Mouse (Mus musculus): ENCODE measurements at regions not wholly inside any gene's neighbourhood (a gene's known extent, or its start where the extent isn't known, plus 50 kb on each side); places are given as distances from the start of the nearest gene placed in this dataset.

GRCm38 (mm10) chr15:41920270-41920669 lies 1786.1 kb downstream of the 9330182O14Rik start:
- Histone ChIP-seq H3K27ac (no peak overlapping the region), H3K4me2 (replicated peaks) (no peak overlapping the region), H3K9ac (no peak overlapping the region), H3K4me3 (replicated peaks) (no peak overlapping the region), H3K36me3 (no peaks in the 10 kb centered on the region), H3K4me1 (replicated peaks) (0 out of 2 replicates have a peak, but pooled peaks cover 4% of the 10 kb centered on the region), H3K9me3 (no peaks in the 10 kb centered on the region), H3K27me3 (replicated peaks) (no peaks in the 10 kb centered on the region)
- ATAC-seq, result no peak
- 90% methylated on average over 2 of the region's 2 CpGs for WGBS

- Histone ChIP-seq H3K4me1 (replicated peaks) (no peaks in the 10 kb centered on the region), H3K9ac (no peak overlapping the region), H3K9me3 (0 out of 2 replicates have a peak, but pooled peaks cover 3% of the 10 kb centered on the region), H3K4me2 (replicated peaks) (no peak overlapping the region), H3K27me3 (replicated peaks) (no peaks in the 10 kb centered on the region), H3K27ac (no peak overlapping the region), H3K36me3 (no peaks in the 10 kb centered on the region), H3K4me3 (replicated peaks) (no peak overlapping the region)
- WGBS, result 43% methylated on average over 2 of the region's 2 CpGs
- no peak for ATAC-seq
Measured at GRCm38 (mm10) chr15:41936697-41937096, 1802.5 kb downstream of the 9330182O14Rik start.

- no peaks in the 10 kb centered on the region; the same call in none of the 2 replicates for H3K4me1 ChIP-seq (replicated peaks)
- H3K4me3 ChIP-seq (replicated peaks), result no peak overlapping the region
- no peaks in the 10 kb centered on the region for H3K9me3 ChIP-seq
- WGBS, result 84% methylated on average over 2 of the region's 2 CpGs
- no peaks in the 10 kb centered on the region for H3K36me3 ChIP-seq
- no peaks in the 10 kb centered on the region for H3K27me3 ChIP-seq (replicated peaks)
- no peak overlapping the region for H3K9ac ChIP-seq
- no peak for ATAC-seq
- H3K4me2 ChIP-seq (replicated peaks), result no peak overlapping the region
- H3K27ac ChIP-seq, result no peak overlapping the region
Measured at GRCm38 (mm10) chr15:41945226-41945625, 1811.1 kb downstream of the 9330182O14Rik start.

- no peak overlapping the region for H3K4me3 ChIP-seq (replicated peaks)
- no peak overlapping the region for H3K4me2 ChIP-seq (replicated peaks)
- H3K27ac ChIP-seq, result peak overlapping the region; percentile 57; the same call in 1 of the 2 replicates
- H3K4me1 ChIP-seq (replicated peaks), result no peaks in the 10 kb centered on the region; the same call in none of the 2 replicates
- no peak overlapping the region for H3K9ac ChIP-seq
- H3K27me3 ChIP-seq (replicated peaks), result no peaks in the 10 kb centered on the region
- no peaks in the 10 kb centered on the region for H3K9me3 ChIP-seq
- ATAC-seq, result peak; percentile 84
- H3K36me3 ChIP-seq, result no peaks in the 10 kb centered on the region
Measured at GRCm38 (mm10) chr15:41947888-41948287, 1813.7 kb downstream of the 9330182O14Rik start.

GRCm38 (mm10) chr15:41948347-41949093 lies 1814.4 kb downstream of the 9330182O14Rik start:
- WGBS, result 24% methylated on average over 4 of the region's 4 CpGs
- no peaks in the 10 kb centered on the region for H3K9me3 ChIP-seq
- H3K4me3 ChIP-seq (replicated peaks), result no peak overlapping the region
- H3K27me3 ChIP-seq (replicated peaks), result no peaks in the 10 kb centered on the region
- ATAC-seq, result peak; percentile 79
- H3K9ac ChIP-seq, result no peak overlapping the region
- H3K4me1 ChIP-seq (replicated peaks), result no peaks in the 10 kb centered on the region; the same call in none of the 2 replicates
- H3K4me2 ChIP-seq (replicated peaks), result no peak overlapping the region
- H3K36me3 ChIP-seq, result no peaks in the 10 kb centered on the region
- peak overlapping the region; percentile 42; the same call in 1 of the 2 replicates for H3K27ac ChIP-seq

GRCm38 (mm10) chr15:41949094-41949461 lies 1814.9 kb downstream of the 9330182O14Rik start:
- Histone ChIP-seq H3K9me3 (no peaks in the 10 kb centered on the region), H3K4me2 (replicated peaks) (no peak overlapping the region), H3K27me3 (replicated peaks) (no peaks in the 10 kb centered on the region), H3K9ac (no peak overlapping the region), H3K27ac (no peak overlapping the region), H3K4me3 (replicated peaks) (no peak overlapping the region), H3K4me1 (replicated peaks) (no peaks in the 10 kb centered on the region; the same call in none of the 2 replicates), H3K36me3 (no peaks in the 10 kb centered on the region)
- WGBS, result 68% methylated on average over 6 of the region's 6 CpGs
- ATAC-seq, result peak; percentile 60

- Histone ChIP-seq H3K9me3 (no peaks in the 10 kb centered on the region), H3K9ac (no peak overlapping the region), H3K4me2 (replicated peaks) (no peak overlapping the region), H3K36me3 (no peaks in the 10 kb centered on the region), H3K27me3 (replicated peaks) (no peaks in the 10 kb centered on the region), H3K4me3 (replicated peaks) (no peak overlapping the region), H3K27ac (no peak overlapping the region), H3K4me1 (replicated peaks) (no peaks in the 10 kb centered on the region; the same call in none of the 2 replicates)
- ATAC-seq, result no peak
- WGBS, result 62% methylated on average over 5 of the region's 5 CpGs
Measured at GRCm38 (mm10) chr15:41951276-41951675, 1817.1 kb downstream of the 9330182O14Rik start.

GRCm38 (mm10) chr15:41960597-41960996 lies 1826.4 kb downstream of the 9330182O14Rik start:
- Histone ChIP-seq H3K4me2 (replicated peaks) (no peak overlapping the region), H3K9ac (no peak overlapping the region), H3K27ac (no peak overlapping the region), H3K4me3 (replicated peaks) (no peak overlapping the region), H3K36me3 (no peaks in the 10 kb centered on the region), H3K4me1 (replicated peaks) (no peaks in the 10 kb centered on the region), H3K9me3 (no peaks in the 10 kb centered on the region), H3K27me3 (replicated peaks) (no peaks in the 10 kb centered on the region)
- ATAC-seq, result no peak

GRCm38 (mm10) chr15:41970877-41971276 lies 1836.7 kb downstream of the 9330182O14Rik start:
- H3K4me2 ChIP-seq (replicated peaks), result no peak overlapping the region
- no peaks in the 10 kb centered on the region for H3K36me3 ChIP-seq
- WGBS, result 78% methylated on average over 6 of the region's 6 CpGs
- H3K27me3 ChIP-seq (replicated peaks), result no peaks in the 10 kb centered on the region
- H3K9ac ChIP-seq, result no peak overlapping the region
- ATAC-seq, result no peak
- H3K4me3 ChIP-seq (replicated peaks), result no peak overlapping the region
- no peaks in the 10 kb centered on the region for H3K4me1 ChIP-seq (replicated peaks)
- no peaks in the 10 kb centered on the region for H3K9me3 ChIP-seq
- no peak overlapping the region for H3K27ac ChIP-seq

- Histone ChIP-seq H3K27me3 (replicated peaks) (no peaks in the 10 kb centered on the region), H3K4me1 (replicated peaks) (no peaks in the 10 kb centered on the region), H3K4me2 (replicated peaks) (no peak overlapping the region), H3K36me3 (no peaks in the 10 kb centered on the region), H3K4me3 (replicated peaks) (no peak overlapping the region), H3K9ac (no peak overlapping the region), H3K27ac (no peak overlapping the region), H3K9me3 (no peaks in the 10 kb centered on the region)
- peak; percentile 78 for ATAC-seq
- WGBS, result 3% methylated on average over 8 of the region's 8 CpGs
Measured at GRCm38 (mm10) chr15:41973263-41973662, 1839.1 kb downstream of the 9330182O14Rik start.

GRCm38 (mm10) chr15:41977196-41977595 lies 1843.0 kb downstream of the 9330182O14Rik start:
- H3K9ac ChIP-seq, result no peak overlapping the region
- no peaks in the 10 kb centered on the region for H3K4me1 ChIP-seq (replicated peaks)
- no peak overlapping the region for H3K4me2 ChIP-seq (replicated peaks)
- 91% methylated on average over 2 of the region's 2 CpGs for WGBS
- H3K4me3 ChIP-seq (replicated peaks), result no peak overlapping the region
- H3K36me3 ChIP-seq, result no peaks in the 10 kb centered on the region
- ATAC-seq, result no peak
- H3K27me3 ChIP-seq (replicated peaks), result no peaks in the 10 kb centered on the region
- no peak overlapping the region for H3K27ac ChIP-seq
- H3K9me3 ChIP-seq, result no peaks in the 10 kb centered on the region

GRCm38 (mm10) chr15:41977649-41978231 lies 1843.6 kb downstream of the 9330182O14Rik start:
- no peaks in the 10 kb centered on the region for H3K9me3 ChIP-seq
- H3K27me3 ChIP-seq (replicated peaks), result no peaks in the 10 kb centered on the region
- no peaks in the 10 kb centered on the region for H3K4me1 ChIP-seq (replicated peaks)
- 84% methylated on average over 12 of the region's 12 CpGs for WGBS
- H3K9ac ChIP-seq, result no peak overlapping the region
- no peak overlapping the region for H3K4me2 ChIP-seq (replicated peaks)
- no peak overlapping the region for H3K4me3 ChIP-seq (replicated peaks)
- no peak for ATAC-seq
- H3K27ac ChIP-seq, result no peak overlapping the region
- no peaks in the 10 kb centered on the region for H3K36me3 ChIP-seq

GRCm38 (mm10) chr15:41983261-41983660 lies 1849.1 kb downstream of the 9330182O14Rik start:
- Histone ChIP-seq H3K27me3 (replicated peaks) (no peaks in the 10 kb centered on the region), H3K9me3 (no peaks in the 10 kb centered on the region), H3K4me2 (replicated peaks) (no peak overlapping the region), H3K4me1 (replicated peaks) (no peaks in the 10 kb centered on the region), H3K27ac (no peak overlapping the region), H3K9ac (no peak overlapping the region), H3K4me3 (replicated peaks) (no peak overlapping the region), H3K36me3 (no peaks in the 10 kb centered on the region)
- ATAC-seq, result no peak
- 78% methylated on average over 6 of the region's 6 CpGs for WGBS
